Mouse (Mus musculus): ENCODE results near the gene Lrp5.

- TF ChIP-seq POLR2A (IDR thresholded peaks at IDR 0.05; ENCODE audit: borderline replicate concordance, control insufficient read depth, low read depth, low read length): no peak
- no peak for TF ChIP-seq CTCF (IDR thresholded peaks at IDR 0.05; ENCODE audit: control insufficient read depth, insufficient read depth, low read length)
Measured at GRCm38 (mm10) chr19:3680732-3681131, 5.6 kb downstream of the Lrp5 start.
